Mouse (Mus musculus) megakaryocyte, embryonic 14.5 days (primary cell): ENCODE results near the gene Prune2.

Experiments used
- FLI1 ChIP-seq: IDR thresholded peaks from 2 replicates; pipeline ENCODE4 v1.6.1; 2012; ENCODE audit warnings: low read length, inconsistent platforms, mixed read lengths
- GATA1 ChIP-seq: IDR thresholded peaks from 3 replicates; pipeline ENCODE4 v1.6.1; 2012; ENCODE audit warnings: mixed read lengths, low read length, inconsistent platforms, borderline replicate concordance

- TF ChIP-seq GATA1 (no peak), FLI1 (no peak)
Measured at GRCm38 (mm10) chr19:17194730-17195129, 238.8 kb downstream of the Prune2 start.
